Mouse (Mus musculus) monocyte, adult 59 days (primary cell): ENCODE measurements around the gene Fkbp7. TPM values are rescaled to one million over a fixed set of nuclear protein-coding genes. Genes with fewer than 3 reads are reported as not detected.

ENCODE experiments used
- total RNA-seq, 2 experiments: library from RNA; stranded (reverse); gene quantifications; one replicate each; pipeline ENCODE4 v1.2.4; 2023

Fkbp7 gene
- total RNA-seq, result 1 to 10 TPM; 7.4 to 7.8 TPM

DNA sequence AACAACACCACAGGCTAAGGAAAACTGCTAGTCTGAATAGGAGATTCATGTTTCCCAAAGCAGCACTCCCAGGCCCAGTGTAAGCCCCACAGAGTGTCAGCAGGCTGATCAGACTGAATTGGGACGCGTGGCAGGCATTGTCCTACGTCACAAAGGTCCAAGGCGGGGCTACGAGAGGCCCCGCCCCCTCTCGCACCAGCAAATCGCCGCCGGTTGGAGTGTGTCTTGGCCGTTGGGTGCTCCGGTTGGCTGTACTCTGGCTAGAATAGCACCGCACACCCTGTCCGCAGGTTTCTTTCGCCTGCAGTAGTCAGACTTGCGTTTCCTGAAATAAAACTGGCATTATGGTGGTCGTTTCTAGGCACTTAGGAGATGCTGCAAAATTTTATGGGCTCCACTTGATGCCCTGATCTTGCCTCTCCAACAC is at the start of gene Fkbp7:
Fkbp7 (minus strand) TSS at position 151 of the 427 bp plus-strand sequence.

DNA sequence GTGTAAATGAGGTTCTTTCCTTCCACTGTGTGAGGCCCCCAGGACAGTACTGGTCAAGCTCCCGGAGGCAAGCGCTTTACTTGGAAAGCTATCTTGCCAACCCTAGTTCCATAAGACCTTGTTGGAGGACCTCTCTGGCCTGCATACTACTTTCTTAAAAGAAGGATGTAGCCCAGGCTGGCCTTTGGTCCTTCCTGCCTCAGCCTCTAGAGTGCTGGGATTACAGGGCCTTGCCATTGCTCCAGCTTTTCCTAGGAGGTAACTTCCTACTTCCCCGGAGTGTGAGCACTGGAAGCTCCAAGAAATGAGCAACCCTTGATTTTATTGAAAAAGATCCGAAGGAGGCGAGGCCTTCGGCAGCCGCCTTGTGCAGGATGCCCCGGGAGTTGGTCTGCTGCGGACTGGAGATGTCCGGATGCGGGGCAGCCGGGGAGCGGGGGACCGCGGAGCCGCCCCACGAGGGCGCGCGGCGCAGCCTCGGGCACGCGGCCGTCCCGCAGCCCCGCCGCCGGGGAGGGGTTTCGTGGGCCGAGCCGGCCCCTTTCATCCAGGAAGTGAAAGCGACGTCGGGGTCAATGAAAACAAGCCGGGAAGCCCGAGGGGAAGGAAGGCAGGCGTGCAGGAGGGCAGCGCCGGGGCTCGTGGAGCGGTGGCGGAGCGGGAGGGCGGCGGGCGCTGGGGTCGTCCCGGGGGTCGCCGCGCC is 2.0 kb upstream of the Fkbp7 start, which contains the start of gene Plekha3:
Plekha3 (plus strand) TSS at position 557 of the 703 bp plus-strand sequence.

DNA sequence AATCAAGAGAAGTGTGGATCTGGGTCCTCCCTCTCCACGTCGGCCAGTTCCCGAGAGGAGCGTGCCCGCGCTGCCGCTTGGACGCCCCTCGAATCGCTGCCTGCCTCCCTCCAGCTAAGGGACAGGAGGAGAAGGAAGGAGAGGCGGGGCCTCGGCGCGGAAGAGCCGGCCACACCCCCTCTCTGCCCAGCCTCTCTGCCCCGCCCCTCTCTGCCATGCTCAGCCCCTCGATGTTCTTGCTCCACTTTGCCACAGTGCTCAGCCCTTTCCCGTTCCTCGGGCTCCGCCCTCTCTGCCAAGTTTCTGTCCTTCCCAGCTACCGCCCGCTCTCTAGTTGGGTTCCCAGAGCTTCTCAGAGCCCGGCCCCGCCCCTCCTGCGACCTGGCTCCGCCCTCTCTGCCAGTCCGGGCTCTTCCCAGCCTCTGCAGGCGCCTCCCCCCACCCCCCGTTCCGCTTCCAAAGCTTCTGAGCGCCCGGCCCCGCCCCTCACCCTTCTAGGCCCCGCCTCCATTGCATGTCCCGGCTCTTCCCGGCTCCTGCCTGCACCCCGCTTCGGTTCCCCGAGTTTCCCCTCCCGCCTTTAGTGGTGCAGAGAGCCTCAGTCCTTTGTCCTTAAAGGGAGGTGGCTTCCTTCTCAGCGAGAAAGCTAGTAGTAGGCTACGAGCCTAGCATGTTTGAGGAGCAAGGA is 24.9 kb downstream of the Fkbp7 start, which contains the start of the genes Prkra and Pjvk:
Prkra (minus strand) TSS at position 133 of the 688 bp plus-strand sequence.
Pjvk (plus strand) TSS at position 594 of the 688 bp plus-strand sequence.

Other genes with a start within 250 kb of the Fkbp7 start
- gene Prkra, start 25.1 kb downstream of the Fkbp7 start, total RNA-seq, result 10 to 100 TPM; 21.2 to 23.4 TPM
- not detected for gene Pjvk, start 24.6 kb downstream of the Fkbp7 start, total RNA-seq
- 10 to 100 TPM; 22.1 to 28.4 TPM for gene Plekha3, start 2.2 kb upstream of the Fkbp7 start, total RNA-seq